Mouse (Mus musculus): Measurements from ENCODE around the gene Cplx3.

The Cplx3 gene

DNA sequence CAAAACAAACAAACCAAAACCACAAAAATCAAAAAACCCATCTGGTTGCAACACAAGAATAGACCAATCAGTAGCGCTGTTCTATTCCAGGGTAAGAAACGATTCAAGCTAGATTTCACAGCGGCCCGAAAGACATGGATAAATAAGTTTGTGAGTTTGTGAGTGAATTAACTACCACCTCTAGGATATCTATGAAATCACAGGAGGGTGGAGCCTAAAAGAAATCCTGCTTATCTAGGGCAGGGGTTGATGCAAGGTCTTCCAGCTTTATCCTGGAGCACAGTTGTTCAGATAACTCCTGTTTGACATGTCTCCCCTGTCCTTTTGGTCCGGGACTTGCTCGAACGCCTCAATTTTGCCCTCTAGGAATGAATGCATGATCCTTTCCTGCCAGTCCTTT, 45.8 kb downstream of the Cplx3 start:
- in situ Hi-C loops (cut with MboI, MseI), result no loop called here

DNA sequence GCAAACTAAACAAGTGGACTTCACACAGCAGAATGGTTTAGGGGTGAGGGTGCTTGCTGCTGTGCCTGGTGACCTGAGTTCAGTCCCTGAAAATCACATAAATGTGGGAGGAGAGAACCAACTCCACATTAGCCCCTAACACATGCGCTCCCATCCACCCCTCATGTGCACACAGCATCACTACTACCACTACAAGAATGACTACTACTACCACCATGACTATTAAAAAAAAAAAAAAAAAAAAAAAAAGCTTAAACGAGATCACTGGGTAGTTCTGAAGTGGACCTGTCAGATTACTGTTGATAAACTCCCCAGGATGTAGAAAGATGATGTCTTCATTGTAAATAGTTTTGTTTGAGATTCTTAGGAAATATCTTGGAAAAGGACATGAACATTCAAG, 46.5 kb downstream of the Cplx3 start:
- in situ Hi-C loops (cut with MboI, MseI), result no loop called here

DNA sequence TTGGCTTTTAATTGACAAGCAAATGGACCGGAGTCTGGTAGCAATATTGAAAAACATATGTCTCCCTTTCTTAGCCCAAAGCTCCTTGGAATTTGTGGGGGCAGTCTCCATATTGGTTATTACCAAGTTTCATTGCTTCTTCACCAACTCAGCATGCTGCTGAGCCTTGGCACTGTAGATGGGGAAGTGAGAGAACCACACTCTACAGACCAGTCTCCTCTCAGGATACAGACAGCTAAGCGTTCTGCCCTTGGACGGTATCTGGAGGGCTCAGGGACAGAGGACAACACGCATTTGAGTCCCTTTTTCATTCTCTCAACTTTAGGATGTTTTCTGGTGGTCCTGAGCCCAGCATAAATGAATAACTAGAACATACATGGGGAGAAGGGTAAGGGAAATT, 47.5 kb downstream of the Cplx3 start:
- in situ Hi-C loops (cut with MboI, MseI), result no loop called here

DNA sequence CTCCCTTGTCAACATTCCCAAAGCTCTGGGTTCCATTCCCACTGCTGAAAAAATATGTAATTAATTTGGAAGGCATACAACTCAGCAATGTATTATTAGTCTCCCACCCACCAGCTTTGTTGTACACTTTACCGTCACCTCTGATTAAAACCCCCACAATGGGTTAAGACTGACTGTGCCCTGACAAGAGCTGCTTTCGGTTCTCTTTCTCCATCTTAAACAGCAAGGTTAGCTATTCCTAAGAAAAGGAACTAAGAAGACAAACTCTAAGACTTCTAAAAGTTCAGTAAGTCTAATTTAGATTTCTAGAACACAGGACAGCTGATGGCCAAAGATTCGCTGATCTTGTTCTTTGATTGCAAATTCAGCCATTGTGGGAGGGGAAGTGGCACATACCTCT, 48.9 kb downstream of the Cplx3 start:
- in situ Hi-C loops (cut with MboI, MseI), result no loop called here

DNA sequence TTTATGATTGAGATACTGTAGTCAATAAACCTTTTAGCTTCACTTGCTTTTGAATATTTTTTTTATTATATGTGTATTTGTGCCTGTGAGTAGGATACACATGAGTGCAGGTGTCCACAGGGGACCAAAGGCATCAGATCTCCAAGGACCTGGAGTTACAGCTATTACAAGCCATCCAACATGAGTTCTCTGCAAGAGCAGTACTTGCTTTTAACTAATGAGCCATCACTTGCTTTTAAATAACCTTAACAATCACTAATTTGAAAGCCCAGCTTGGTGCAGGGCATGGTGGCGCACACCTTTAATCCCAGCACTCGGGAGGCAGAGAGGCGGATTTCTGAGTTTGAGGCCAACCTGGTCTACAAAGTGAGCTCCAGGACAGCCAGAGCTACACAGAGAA, 51.3 kb downstream of the Cplx3 start:
- in situ Hi-C loops (cut with MboI, MseI), result loop anchor here (5.0 kb wide), 1 partner anchor 88 kb away; no protein-coding TSS in a partner anchor

DNA sequence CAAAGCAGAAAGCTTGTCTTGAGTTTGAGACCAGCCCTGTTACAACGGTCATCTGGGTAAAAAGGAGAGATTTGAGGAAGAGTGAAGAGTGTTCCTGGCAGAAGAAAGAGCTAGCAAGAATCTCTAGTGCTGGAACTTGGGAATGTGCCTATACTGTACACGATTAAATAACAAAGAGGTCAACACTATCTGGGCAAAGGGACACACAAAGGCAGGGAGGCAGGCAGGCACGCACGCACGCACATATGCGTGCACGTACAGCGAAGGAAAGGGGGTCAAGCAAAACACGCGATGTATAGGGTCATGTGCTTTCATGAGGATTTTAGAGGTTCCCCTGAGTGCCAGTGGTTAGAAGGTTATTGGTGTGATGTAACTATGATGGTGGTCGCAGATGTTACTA, 53.0 kb downstream of the Cplx3 start:
- in situ Hi-C loops (cut with MboI, MseI), result loop anchor here (5.0 kb wide), 1 partner anchor 89 kb away; no protein-coding TSS in a partner anchor

DNA sequence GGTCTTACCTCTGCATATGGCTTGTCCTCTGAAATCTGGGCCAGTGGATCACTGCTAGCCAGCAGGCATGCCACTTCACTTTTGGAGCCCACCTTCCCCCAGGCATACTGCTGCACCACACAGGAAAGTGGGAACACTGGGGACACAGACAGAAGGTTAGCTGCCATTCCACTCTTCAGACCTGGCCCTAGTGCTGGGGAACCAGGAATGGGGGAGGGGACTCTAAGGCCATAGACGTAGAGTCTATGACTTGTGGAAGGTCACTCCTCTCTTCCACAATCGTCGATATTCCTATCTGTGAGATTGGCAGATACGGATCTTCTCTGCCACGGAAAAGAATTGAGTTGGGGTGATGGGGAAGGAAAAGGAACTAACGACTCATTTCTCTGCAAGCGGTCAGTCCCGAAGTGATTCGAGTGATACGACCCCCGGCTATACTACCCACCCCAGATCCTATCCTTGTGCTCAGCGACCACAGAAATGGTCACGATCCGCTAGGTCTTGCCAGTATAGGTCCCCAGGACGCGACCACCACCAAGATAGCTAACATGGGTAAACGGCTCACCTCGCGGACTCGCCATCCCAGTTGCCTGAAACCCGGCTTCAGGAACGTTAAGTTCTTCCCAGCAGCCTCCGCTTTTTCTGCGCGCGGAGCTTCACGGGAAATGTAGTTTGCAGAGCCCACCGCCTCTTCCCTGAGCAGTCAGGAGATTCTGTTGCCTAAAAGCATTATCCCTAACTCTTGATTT, 53.8 kb downstream of the Cplx3 start, which contains the start of gene Mpi:
Gene Mpi, minus strand, starts transcription at position 625 of the 749 bp plus-strand sequence.
- in situ Hi-C loops (cut with MboI, MseI), result loop anchor here (5.0 kb wide), 1 partner anchor 90 kb away; no protein-coding TSS in a partner anchor

DNA sequence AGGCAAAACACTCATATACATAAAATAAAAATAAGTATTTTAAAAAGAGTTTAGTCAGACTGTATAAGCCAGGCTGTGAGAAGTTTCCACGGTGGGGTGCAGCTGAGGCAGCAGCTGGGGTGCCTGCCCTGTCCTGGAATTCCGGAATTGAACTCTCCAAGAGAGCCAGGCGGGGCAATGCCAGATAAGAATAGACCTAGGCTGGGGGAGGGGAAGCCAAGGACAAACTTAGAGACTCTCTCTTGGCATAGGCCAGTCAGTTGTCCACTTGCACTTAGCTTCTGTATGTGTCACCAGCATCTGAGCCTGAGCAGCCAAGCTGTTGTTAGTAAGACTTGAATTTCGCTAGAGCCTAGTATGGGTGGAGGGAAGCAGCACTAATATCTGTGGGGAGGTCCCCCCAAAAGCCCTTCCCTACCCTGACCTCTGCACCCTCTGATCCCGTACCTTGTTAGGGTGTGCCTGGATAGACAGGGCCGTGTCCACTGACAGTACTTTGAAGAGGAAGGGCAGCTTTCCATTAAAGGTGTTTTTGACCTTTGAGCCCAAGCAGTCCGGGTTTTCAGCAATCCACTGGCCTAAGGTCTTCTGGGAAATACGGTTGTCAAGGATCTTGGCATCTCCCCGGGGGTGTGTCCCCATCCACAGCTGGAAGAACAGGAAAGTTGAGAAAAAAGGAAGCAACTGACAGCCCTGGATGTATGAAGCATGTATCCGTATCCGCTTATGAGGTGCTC, 55.8 kb downstream of the Cplx3 start:
- in situ Hi-C loops (cut with MboI, MseI), result loop anchor here (5.0 kb wide), 1 partner anchor 92 kb away; no protein-coding TSS in a partner anchor
